ENCODE assay signal across 8 mouse cellular contexts in genomic region chr7:102211071-102211470, GRCm38 (mm10). TPM values are rescaled to one million over a fixed set of nuclear protein-coding genes. Genes with fewer than 3 reads are reported as not detected.
DNase-seq lines count a peak whose midpoint lies in the region; ATAC-seq and TF ChIP-seq lines count a peak whose summit lies in the region.

No protein-coding gene starts in this region.

- peaks cover 4% of the 10 kb centered on the region; the same call in 1 of the 2 replicates for H3K4me1 ChIP-seq in spleen, adult 2 months (ENCODE audit: control insufficient read depth, insufficient read depth, insufficient read length)
- H3K4me1 ChIP-seq in liver, embryonic 11.5 days (replicated peaks; ENCODE audit: control insufficient read depth, insufficient read depth, low read length), result peaks cover 12% of the 10 kb centered on the region

- peak; percentile 37 for DNase-seq in CD4-positive, CD25-positive, alpha-beta regulatory T cell, adult 2 months (ENCODE audit: low read depth, low spot score)
- DNase-seq in spleen, adult 2 months (ENCODE audit: low read depth in 1 of 2, low spot score in 2 of 2), result no peak
- no peak for DNase-seq in spleen, adult 18-20 months
- DNase-seq in liver, embryonic 11.5 days (ENCODE audit: low spot score), result no peak
- no peak for DNase-seq in frontal cortex, adult 2 months (ENCODE audit: extremely low spot score in 1 of 2, low spot score in 1 of 2)
- no peak for DNase-seq in right cerebral cortex, postnatal 36 days (ENCODE audit: low spot score in 2 of 2)
- DNase-seq in Muller cell, postnatal 12 days (ENCODE audit: inconsistent ontology term), result no peak

- H3K27ac ChIP-seq in spleen, adult 2 months (ENCODE audit: insufficient read depth, low read length), result peak overlapping the region; percentile 89; the same call in 1 of the 2 replicates
- H3K27ac ChIP-seq in liver, embryonic 11.5 days (ENCODE audit: low read depth, low read length), result peak overlapping the region; percentile 89; the same call in 1 of the 2 replicates

- 63% methylated on average over 3 of the region's 3 CpGs for WGBS in spleen, adult 2 months
- WGBS in liver, embryonic 11.5 days, result 62% methylated on average over 3 of the region's 3 CpGs

- H3K9me3 ChIP-seq in liver, embryonic 11.5 days (ENCODE audit: control insufficient read depth, low read length), result no peaks in the 10 kb centered on the region

- peak overlapping the region; percentile 87 for H3K4me3 ChIP-seq in spleen, adult 2 months (ENCODE audit: extremely low read depth, insufficient read depth, insufficient read length)
- peak overlapping the region; percentile 77 for H3K4me3 ChIP-seq in liver, embryonic 11.5 days (ENCODE audit: low read depth, low read length)

- ATAC-seq in CD4-positive, CD25-positive, alpha-beta regulatory T cell, adult 4 months, result no peak
- ATAC-seq in liver, embryonic 11.5 days (replicated peaks; ENCODE audit: low FRiP score), result no peak

- H3K9ac ChIP-seq in liver, embryonic 11.5 days (ENCODE audit: low read depth, low read length), result peak overlapping the region; percentile 73

- TF ChIP-seq POLR2A in spleen, adult 2 months (IDR thresholded peaks at IDR 0.05; ENCODE audit: low read depth, low read length), result no peak

- no peaks in the 10 kb centered on the region for H3K27me3 ChIP-seq in spleen, adult 2 months (ENCODE audit: control insufficient read depth, insufficient read depth, low read length)
- no peaks in the 10 kb centered on the region for H3K27me3 ChIP-seq in liver, embryonic 11.5 days (replicated peaks; ENCODE audit: control insufficient read depth, insufficient read depth, low read length)

- no peak for TF ChIP-seq CTCF in spleen, adult 2 months (IDR thresholded peaks at IDR 0.05; ENCODE audit: extremely low read depth, insufficient read depth, insufficient read length, insufficient replicate concordance)

- H3K36me3 ChIP-seq in spleen, adult 2 months (ENCODE audit: control insufficient read depth, insufficient read depth, low read length), result no peaks in the 10 kb centered on the region
- H3K36me3 ChIP-seq in liver, embryonic 11.5 days (ENCODE audit: control insufficient read depth, insufficient read depth, low read length), result peaks cover 2% of the 10 kb centered on the region; the same call in 1 of the 2 replicates

- peak overlapping the region; percentile 65 for H3K4me2 ChIP-seq in liver, embryonic 11.5 days

RNA-seq across cellular contexts. Expression of gene Pgap2, which starts 1.1 kb away (rescaled TPM):
- 10 to 100 TPM; 46.8 to 60.4 TPM for polyA plus RNA-seq in CD4-positive, CD25-positive, alpha-beta regulatory T cell, adult 4 months (2017; shearing (Covaris generic))
- polyA plus RNA-seq in spleen, adult 2 months (2012; rRNA removed), result 57.8 and 72.9 TPM in 2 replicates
- polyA plus RNA-seq in liver, embryonic 11.5 days (2014; fragmentation: Nextera tagmentation; extraction: Ambion mirVana), result 40.0 and 45.5 TPM in 2 replicates
- polyA plus RNA-seq in frontal cortex, adult 2 months (2012; rRNA removed), result 26.0 and 27.4 TPM in 2 replicates

RNA-seq across cellular contexts. Expression of gene Nup98, which starts 1.1 kb away (rescaled TPM):
- polyA plus RNA-seq in CD4-positive, CD25-positive, alpha-beta regulatory T cell, adult 4 months (2017; shearing (Covaris generic)), result 10 to 100 TPM; 37.2 to 39.6 TPM
- polyA plus RNA-seq in spleen, adult 2 months (2012; rRNA removed), result 11.5 and 13.5 TPM in 2 replicates
- 42.0 and 45.8 TPM in 2 replicates for polyA plus RNA-seq in liver, embryonic 11.5 days (2014; fragmentation: Nextera tagmentation; extraction: Ambion mirVana)
- polyA plus RNA-seq in frontal cortex, adult 2 months (2012; rRNA removed), result 18.8 and 19.7 TPM in 2 replicates

RNA-seq across cellular contexts. Expression of gene Rhog, which starts 44.8 kb away (rescaled TPM):
- 100 to 1,000 TPM; 146 to 173 TPM for polyA plus RNA-seq in CD4-positive, CD25-positive, alpha-beta regulatory T cell, adult 4 months (2017; shearing (Covaris generic))
- polyA plus RNA-seq in spleen, adult 2 months (2012; rRNA removed), result 165 and 178 TPM in 2 replicates
- polyA plus RNA-seq in liver, embryonic 11.5 days (2014; fragmentation: Nextera tagmentation; extraction: Ambion mirVana), result 76.8 and 81.1 TPM in 2 replicates
- polyA plus RNA-seq in frontal cortex, adult 2 months (2012; rRNA removed), result 35.8 and 41.8 TPM in 2 replicates

RNA-seq across cellular contexts. Expression of gene Stim1, which starts 56.5 kb away (rescaled TPM):
- 10 to 100 TPM; 48.9 to 54.7 TPM for polyA plus RNA-seq in CD4-positive, CD25-positive, alpha-beta regulatory T cell, adult 4 months (2017; shearing (Covaris generic))
- 49.3 and 57.8 TPM in 2 replicates for polyA plus RNA-seq in spleen, adult 2 months (2012; rRNA removed)
- polyA plus RNA-seq in liver, embryonic 11.5 days (2014; fragmentation: Nextera tagmentation; extraction: Ambion mirVana), result 22.0 and 23.3 TPM in 2 replicates
- 78.3 and 82.5 TPM in 2 replicates for polyA plus RNA-seq in frontal cortex, adult 2 months (2012; rRNA removed)
